Mouse (Mus musculus) left cerebral cortex, postnatal 25 days (tissue): ENCODE measurements at regions not wholly inside any gene's neighbourhood (a gene's known extent, or its start where the extent isn't known, plus 50 kb on each side); places are given as distances from the start of the nearest gene placed in this dataset.

Experiments used
- DNase-seq, 2 experiments: peaks; one replicate each; pipeline ENCODE4 v3.0.0; 2022; ENCODE audit warnings: low spot score in 2 of 2, mixed read lengths in 1 of 2
- intact Hi-C: fragments of 180-260 bp; cut with DNase I; formaldehyde crosslinking; loops from one replicate; pipeline ENCODE4 v1.15.1; 2025

- no peak for DNase-seq
- intact Hi-C loops, result no loop called here
Measured at GRCm38 (mm10) chr13:83824926-83825325, 321.1 kb downstream of the Mef2c start.

GRCm38 (mm10) chr13:83826841-83827463 lies 323.1 kb downstream of the Mef2c start:
- intact Hi-C loops, result no loop called here
- DNase-seq, result no peak

- intact Hi-C loops, result no loop called here
Measured at GRCm38 (mm10) chr13:83865932-83866685, 356.0 kb upstream of the Tmem161b start.

GRCm38 (mm10) chr13:83867211-83867610 lies 354.9 kb upstream of the Tmem161b start:
- no peak for DNase-seq
- intact Hi-C loops, result no loop called here

More at GRCm38 (mm10) chr13:83865932-83866685, 356.0 kb upstream of the Tmem161b start:
- no peak for DNase-seq

- intact Hi-C loops, result no loop called here
- no peak for DNase-seq
Measured at GRCm38 (mm10) chr13:83867831-83868473, 354.1 kb upstream of the Tmem161b start.

GRCm38 (mm10) chr13:83868922-83869321 lies 353.2 kb upstream of the Tmem161b start:
- no peak for DNase-seq
- intact Hi-C loops, result no loop called here

- intact Hi-C loops, result no loop called here
- no peak for DNase-seq
Measured at GRCm38 (mm10) chr13:83872143-83872819, 349.8 kb upstream of the Tmem161b start.

GRCm38 (mm10) chr13:83872887-83873286 lies 349.2 kb upstream of the Tmem161b start:
- DNase-seq, result peak in 1 of 2 experiments; percentile 14
- intact Hi-C loops, result no loop called here

GRCm38 (mm10) chr13:83879561-83879960 lies 342.5 kb upstream of the Tmem161b start:
- intact Hi-C loops, result no loop called here
- DNase-seq, result no peak

- DNase-seq, result no peak
- intact Hi-C loops, result no loop called here
Measured at GRCm38 (mm10) chr13:83880305-83880704, 341.8 kb upstream of the Tmem161b start.

GRCm38 (mm10) chr13:83880772-83881171 lies 341.3 kb upstream of the Tmem161b start:
- no peak for DNase-seq
- intact Hi-C loops, result no loop called here

- intact Hi-C loops, result no loop called here
- no peak for DNase-seq
Measured at GRCm38 (mm10) chr13:83882839-83883238, 339.3 kb upstream of the Tmem161b start.

- no peak for DNase-seq
- intact Hi-C loops, result no loop called here
Measured at GRCm38 (mm10) chr13:83883821-83884220, 338.3 kb upstream of the Tmem161b start.

GRCm38 (mm10) chr13:83884226-83884625 lies 337.9 kb upstream of the Tmem161b start:
- DNase-seq, result no peak
- intact Hi-C loops, result no loop called here

- no peak for DNase-seq
- intact Hi-C loops, result no loop called here
Measured at GRCm38 (mm10) chr13:83884766-83885543, 337.1 kb upstream of the Tmem161b start.

- DNase-seq, result no peak
- intact Hi-C loops, result no loop called here
Measured at GRCm38 (mm10) chr13:83885729-83886128, 336.4 kb upstream of the Tmem161b start.

- no peak for DNase-seq
- intact Hi-C loops, result no loop called here
Measured at GRCm38 (mm10) chr13:83914697-83915096, 307.4 kb upstream of the Tmem161b start.

- DNase-seq, result no peak
- intact Hi-C loops, result no loop called here
Measured at GRCm38 (mm10) chr13:83932761-83933160, 289.3 kb upstream of the Tmem161b start.

- intact Hi-C loops, result no loop called here
- no peak for DNase-seq
Measured at GRCm38 (mm10) chr13:83946495-83946894, 275.6 kb upstream of the Tmem161b start.

- intact Hi-C loops, result no loop called here
- DNase-seq, result no peak
Measured at GRCm38 (mm10) chr13:83951163-83951562, 270.9 kb upstream of the Tmem161b start.
